Mouse (Mus musculus): ENCODE results near the gene Jchain.
A peak's percentile ranks its signal among the peaks of the same experiment; 100 is the strongest.
"Not testable (repeated sequence)": the region's sequence is repeated elsewhere in the genome, so short reads cannot be mapped to it uniquely, and the experiment has no call there.

Gene Jchain

DNA sequence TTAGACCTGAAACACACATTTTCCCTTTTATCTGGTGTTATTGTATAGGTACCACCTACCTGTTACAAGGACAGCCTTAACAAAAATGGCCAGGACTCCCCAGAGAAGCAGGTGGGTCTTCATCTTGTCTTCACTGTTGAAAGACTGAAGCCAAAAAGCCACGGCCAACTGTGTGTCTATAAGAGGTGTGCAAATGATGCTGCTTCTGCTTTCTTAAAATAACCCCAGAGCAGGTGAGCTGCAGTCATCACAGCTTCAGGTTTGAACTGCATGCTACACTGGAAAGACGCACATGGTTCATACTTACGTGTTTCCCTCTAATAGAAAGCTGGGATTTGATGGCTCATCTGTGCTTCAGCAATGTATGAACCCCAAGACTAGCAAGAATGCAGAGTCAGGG is at the start of gene Jchain:
Gene Jchain, minus strand, starts transcription at position 235 of the 400 bp plus-strand sequence.
- no peak for DNase-seq (ENCODE audit: low read depth, low spot score)

DNA sequence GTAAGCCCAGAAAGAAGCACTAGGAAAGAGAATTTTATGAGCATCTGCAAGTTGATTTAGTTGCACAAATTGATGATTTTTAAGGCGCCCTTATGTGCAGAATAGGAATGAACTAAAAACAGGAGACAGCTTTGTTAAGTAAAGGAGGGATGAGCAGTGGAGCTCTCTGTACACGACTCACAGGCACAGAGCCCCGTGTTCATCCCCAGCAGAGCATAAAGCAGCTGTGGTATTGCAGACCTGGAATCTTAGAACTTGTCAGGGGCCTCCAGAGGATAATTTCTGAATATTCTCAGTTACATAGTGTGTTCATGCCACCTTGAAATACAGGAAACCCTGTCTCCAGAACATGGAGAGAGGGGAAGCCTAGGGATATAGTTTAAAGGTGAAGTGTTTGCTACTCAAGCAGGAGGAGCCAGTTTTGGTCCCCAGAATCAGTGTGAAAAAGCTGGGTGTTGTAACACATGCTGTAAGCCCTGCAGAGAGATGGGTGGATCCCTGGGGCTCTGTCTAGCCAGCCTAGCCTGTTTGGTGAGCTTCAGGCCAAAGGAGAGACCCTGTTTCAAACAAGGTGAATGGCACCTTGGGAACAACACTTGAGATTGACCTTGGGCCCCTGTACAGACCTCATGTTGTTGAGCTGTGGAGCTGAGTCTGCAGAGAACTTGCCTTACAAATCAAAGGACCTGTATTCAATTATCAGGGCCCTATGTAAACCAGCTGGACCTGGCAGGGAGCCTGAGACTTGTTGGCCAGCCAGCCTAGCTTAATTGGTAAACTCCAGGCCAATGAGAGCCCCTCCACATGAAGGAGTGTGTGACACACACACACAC is 48.0 kb upstream of the Jchain start:
- no peak for DNase-seq (ENCODE audit: low read depth, low spot score)

DNA sequence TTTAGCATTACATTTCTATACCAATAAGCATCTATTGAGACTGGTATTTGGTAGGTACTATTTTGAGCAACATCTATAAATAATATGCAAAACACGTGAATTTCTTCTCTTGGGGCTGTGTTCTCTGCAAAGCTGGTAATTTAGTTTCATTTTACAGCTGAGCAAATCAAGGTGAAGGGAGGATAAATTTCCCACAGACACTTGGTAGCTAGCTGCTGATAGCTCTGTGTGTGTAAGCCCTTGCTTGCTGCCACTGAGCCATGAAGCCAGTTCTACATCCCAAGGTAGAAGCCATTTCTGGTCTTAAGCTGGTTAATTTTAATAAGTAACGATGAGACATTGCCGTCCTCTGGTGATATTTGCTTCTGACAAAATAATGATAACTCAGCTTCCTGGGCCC is 47.1 kb upstream of the Jchain start:
- DNase-seq (ENCODE audit: low read depth, low spot score), result no peak

DNA sequence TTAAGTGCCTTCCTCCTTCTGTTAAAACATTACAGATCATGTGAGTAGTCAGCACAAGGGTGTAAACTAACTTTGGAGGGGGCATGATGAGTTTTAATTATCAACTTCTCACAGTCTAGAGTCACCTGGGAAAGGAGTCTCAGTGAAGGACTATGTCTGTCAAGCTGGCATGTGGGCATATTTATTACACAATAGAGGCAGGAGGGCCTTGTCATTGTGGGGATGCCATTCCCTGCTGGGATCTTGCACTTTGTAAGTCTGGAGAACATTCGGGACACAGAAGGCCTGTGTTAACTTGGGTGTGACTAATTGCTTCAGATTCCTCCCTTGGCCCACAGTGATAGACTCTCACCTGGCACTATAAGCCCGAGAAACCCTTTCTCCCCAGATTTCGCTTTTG is 41.9 kb upstream of the Jchain start:
- DNase-seq (ENCODE audit: low read depth, low spot score), result no peak

DNA sequence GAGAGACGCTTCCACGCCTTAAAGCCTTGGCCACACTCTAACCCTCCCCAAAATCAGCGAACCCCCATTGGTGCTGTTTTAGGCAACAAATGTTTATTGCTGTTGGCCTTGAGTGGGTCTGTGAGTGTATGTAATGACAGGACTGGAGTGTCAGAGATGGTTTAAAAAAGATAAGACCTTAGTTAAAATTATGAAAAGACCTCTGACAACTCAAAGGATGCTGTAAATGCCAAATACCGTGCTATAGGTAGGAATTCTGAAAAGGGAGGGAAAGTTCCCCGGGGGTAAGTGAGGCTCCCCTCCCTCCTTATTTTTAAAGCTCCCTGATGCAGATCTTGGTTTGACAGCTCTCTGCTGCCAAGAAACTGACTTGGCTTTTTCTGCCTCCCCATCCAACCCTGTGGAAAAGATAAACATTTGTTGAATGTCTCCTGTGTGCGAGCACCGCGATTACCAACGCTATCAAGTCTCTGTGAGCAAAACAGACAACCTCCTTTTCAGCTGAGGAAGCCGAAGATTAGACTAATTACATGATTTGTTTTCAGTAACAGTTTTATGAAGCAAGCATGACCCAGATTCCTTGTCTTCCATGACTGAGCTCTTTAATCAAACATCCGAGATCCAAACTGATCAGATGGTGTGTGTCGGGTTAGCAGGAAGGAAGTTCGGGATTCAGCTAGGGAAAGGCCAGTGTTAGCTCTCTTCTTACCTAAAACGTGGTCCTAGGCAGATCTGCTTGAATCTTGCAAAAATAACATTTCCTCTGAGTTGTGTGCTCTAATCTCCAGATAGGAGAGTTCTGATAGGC is 38.5 kb upstream of the Jchain start:
- DNase-seq (ENCODE audit: low read depth, low spot score), result no peak

DNA sequence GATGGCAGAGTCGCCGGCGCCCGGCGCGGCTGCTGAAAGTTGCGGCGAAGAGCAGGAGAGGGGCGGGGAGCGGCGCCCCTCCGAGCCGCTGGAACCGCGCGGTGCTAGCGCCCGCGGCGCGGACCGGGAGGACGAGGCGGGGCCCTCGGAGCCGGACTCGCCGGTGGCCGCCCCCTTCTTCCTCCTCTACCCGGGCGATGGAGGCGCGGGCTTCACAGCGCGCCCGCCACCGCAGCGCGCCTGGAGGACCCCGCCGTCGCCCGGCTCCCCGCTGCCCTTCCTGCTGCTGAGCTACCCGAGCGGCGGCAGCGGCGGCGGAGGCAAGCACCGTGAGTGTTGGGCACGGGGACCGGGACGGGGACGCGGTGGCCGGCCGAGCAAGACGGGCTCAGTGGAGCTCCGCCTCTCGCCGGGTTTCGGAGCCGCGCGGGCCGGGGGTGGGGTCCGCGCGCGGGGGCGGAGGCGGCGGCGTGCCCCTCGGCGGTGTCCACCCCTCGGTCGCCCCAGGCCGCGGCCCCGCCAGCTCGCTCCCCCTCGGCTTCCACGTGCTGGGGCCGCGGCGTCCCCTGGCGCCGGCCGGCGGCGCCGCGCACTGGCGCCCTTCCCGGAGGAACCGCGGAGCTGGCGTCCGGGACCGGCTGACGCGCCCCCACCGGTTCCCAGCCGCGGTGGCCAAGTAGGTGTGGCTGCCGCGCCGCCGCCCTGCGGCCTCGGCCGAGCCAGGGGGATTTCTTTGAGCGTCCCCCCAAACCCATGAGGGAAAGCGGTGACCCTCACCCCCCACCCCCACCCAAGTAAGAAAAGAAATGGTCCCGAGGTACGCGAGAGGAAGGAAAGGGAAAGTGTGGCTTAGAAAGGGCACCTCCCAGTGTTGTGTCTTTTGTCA is 37.7 kb upstream of the Jchain start:
- DNase-seq (ENCODE audit: low read depth, low spot score), result peak; percentile 56

DNA sequence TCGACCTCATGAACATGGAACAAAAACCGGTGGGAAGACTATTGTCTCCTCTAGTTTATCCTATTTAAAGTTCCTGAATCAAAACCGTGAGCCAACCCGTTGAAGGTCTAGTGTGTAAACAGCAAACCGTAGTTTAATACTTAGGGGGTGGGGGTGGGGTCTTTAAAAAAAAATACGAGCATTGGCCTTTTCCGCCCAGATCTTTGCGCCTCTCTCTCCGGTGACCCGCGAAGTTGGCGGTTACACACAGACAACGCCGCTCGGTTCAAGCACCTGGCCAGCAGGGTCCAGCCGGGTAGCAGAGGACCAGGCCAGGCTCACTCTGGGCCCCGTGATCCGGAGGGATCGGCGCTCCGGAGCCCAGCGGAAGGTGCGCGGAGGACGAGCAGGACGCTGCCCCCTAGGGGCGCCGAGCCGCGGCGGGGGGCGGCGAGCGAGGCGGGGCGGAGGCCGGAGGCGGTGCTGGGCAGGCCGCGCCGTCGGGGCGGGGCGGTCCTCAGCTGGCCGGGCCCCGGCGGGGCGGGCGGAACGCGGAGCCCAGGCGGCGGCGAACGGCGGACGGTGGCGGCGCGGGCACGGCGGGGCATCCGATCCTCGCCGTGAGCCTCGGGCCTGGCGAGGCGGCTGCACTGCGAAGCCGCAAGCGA is 36.9 kb upstream of the Jchain start, which contains the start of gene Rufy3:
Gene Rufy3, plus strand, starts transcription at position 540 of the 647 bp plus-strand sequence.
- DNase-seq (ENCODE audit: low read depth, low spot score), result peak; percentile 85

DNA sequence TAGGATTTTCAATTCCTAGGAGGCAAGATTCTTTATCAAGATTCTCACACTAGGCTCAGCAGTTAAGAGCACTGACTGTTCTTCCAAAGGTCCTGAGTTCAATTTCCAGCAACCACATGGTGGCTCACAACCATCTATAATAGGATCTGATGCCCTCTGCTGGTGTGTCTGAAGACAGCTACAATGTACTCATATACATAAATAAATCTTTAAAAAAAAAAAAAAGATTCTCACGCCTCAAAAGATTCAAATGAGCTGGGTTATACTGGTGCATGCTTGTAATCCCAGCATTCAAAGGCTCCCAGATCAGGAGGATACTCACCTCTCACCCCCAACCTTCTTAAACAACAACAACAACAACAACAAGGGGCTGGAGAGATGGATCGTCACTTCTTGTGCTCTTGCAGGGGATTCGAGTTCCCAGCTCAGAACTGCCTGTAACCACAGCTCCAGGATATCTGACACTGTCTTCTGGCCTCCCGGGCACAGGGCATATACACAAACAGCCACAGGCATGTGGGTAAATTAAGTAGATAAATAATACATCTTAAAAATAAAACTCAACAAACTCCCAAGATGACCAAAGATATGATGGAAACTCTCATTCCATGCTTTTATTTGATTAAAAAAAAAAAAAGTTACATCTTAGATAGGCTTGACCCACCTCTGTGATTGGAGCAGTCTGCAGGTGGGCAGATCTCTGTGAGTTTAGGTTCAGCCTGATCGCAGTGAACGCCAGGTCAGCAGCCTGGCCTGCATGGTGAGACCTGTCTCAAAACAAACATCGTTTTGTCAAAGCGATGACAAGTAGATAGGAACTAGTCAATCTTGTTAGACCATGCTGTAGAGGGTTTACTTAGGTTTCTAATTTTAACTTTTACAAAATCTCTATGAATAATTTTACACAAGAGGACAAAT is 35.4 kb upstream of the Jchain start:
- no peak for DNase-seq (ENCODE audit: low read depth, low spot score)

DNA sequence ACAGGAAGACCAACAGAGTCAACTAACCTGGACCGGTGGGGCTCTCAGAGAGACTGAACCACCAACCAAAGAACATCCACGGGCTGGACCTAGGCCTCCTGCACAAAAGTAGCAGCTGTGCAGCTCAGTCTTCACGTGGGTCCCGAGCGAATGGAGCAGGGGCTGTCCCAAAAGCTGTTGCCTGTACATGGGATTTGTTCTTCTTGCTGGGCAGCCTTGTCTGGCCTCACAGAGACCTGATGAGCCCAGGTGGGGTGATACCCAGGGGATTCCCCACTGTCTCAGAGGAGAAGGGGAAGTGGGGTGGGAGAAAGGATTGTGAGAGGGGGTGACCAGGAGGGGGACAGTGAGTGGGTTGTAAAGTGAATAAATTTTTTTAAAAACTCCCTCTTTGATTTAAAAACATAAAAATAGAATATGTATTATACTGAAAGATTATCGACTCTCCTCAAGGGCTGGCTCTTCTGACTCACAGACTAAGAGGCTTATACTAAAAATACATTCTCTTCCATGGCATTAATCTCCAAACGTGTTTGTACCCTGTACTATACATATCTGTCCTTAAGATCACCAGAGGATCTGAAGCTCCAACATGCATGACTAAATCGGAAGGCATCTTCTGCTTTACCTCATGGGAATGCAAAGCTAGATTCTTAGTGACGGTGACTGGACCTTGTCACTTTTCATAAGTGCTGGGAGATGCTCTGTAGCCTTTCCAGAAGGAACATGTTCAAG is 33.6 kb upstream of the Jchain start:
- no peak for DNase-seq (ENCODE audit: low read depth, low spot score)

DNA sequence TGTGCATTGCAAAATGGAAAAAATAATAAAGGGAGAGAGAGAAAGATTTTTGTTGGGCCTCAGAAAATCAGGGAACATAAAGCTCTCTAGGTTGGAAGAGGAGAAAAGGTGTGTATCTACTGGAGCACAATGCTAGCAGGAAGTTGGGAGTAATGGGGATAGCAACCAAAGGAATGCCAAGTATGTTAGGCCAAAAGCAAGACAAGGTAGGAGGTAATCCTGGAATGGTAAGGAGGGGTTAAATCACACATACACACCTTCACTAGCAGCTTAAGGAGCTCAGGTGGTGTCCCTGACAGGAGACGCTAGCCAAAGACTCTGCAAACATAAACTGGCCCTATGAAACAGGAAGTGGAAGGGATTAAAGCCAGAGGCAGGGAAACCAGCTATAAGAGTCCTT is 31.3 kb upstream of the Jchain start:
- DNase-seq (ENCODE audit: low read depth, low spot score), result no peak

DNA sequence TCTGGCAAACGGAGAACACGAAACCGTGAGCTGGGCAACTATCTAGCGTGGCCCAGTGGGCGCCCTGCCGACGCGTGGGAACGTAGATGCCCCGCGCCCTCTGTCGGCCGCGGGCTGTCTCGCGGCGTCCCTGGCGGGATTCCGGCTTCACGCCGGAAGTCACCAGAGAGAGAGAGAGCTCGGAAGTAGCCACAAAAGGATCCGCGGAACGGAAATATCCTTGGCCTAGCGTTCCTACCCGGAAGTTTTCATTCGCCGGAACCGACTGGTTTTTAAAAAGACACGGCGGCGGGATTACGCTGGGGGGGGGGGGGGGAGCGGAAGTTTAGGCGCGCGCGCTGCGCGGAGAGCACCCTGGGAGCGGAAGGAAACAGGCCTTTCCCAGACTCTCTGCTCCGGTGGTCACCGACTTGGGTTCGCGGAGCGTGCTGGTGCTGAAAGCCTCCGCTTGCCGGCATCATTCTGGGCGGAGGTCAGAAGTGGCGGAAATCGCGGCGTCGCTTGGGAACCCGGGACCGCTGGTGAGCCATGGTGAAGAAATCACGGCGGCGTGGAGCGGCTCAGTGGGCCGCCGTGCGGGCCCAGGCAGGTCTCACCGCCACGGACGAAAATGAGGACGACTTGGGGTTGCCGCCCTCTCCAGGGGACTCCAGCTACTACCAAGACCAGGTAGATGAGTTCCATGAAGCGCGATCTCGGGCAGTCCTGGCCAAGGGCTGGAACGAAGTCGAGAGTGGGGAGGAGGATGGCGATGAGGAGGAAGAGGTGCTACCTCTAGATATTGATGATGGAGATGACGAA is 26.6 kb upstream of the Jchain start, which contains the start of gene Utp3:
Gene Utp3, plus strand, starts transcription at position 377 of the 801 bp plus-strand sequence.
- DNase-seq (ENCODE audit: low read depth, low spot score), result peak; percentile 98

DNA sequence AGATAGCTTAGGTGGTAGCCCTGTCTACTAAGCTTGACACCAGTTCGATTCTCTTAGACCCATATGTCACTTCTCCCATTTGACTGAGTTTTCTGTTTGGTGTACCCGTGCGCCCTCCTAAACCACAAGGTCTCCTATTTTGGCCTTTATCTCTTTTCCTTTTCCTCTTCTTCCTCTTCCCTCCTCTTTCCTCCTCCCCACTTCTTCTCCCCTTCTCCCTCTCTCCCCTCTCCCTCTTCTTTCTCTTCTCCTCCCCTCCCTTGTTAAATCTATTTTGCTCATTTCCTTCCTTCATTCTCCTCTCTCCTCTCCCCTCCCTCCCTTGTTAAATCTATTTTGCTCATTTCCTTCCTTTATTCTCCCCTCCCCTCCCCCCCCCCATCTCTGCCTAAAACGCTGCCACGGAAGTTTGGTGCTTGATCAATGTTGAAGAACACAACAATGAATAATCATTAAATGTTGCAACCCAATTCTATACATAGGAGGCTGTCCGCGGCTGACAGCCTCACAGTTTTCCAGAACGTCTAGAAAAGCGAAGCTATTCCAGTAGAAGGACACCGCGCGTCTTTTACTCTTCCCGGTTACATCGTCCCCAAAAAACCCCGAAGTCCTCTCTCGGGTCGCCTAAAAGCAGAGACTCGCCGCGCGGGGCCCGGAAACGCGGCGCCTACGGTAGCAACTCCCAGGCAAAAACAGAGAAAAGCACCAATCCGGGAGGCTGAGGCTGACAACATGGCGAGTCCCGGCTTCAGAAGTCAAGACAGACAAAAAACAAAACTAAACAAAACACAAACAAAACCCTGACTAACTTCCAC is 25.8 kb upstream of the Jchain start:
- peak; percentile 40 for DNase-seq (ENCODE audit: low read depth, low spot score)

DNA sequence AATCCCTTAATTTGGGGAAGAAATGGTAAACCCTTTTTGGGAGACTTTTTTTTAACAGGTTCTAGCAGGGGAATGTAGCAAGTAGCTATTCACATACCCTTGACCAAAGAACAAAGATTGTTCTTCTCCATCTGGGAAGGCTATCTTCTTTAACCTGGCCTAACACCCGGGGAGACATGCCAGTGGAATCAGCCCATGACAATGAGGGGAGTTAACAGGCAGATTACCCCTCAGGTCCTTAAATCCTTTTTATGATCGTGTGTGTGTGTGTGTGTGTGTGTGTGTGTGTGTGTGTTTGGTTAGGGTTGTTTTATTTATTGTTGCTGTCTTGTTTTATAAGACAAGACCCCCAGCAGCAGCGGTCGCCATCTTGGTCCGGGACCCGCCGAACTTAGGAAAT is 17.8 kb upstream of the Jchain start:
- DNase-seq (ENCODE audit: low read depth, low spot score), result no peak

DNA sequence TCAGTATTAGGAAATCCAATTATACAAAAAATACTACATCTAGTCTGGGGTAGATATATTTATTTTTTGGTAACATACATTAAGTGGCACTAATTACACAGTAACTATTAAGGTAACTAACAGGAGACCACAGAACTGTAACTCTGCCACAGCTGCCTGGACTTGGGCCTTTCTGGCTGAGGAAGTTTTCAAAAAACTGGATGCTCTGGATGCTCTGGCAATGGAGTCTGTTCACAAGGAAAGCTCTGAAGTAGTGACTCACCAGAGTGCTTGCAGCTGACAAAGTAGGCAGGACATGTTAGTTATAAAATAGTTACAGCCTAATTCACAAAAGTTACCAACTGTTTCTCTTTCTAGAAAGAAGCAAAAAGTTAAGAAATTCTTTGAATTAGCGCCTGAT is 16.7 kb upstream of the Jchain start:
- DNase-seq (ENCODE audit: low read depth, low spot score), result not testable (repeated sequence)

DNA sequence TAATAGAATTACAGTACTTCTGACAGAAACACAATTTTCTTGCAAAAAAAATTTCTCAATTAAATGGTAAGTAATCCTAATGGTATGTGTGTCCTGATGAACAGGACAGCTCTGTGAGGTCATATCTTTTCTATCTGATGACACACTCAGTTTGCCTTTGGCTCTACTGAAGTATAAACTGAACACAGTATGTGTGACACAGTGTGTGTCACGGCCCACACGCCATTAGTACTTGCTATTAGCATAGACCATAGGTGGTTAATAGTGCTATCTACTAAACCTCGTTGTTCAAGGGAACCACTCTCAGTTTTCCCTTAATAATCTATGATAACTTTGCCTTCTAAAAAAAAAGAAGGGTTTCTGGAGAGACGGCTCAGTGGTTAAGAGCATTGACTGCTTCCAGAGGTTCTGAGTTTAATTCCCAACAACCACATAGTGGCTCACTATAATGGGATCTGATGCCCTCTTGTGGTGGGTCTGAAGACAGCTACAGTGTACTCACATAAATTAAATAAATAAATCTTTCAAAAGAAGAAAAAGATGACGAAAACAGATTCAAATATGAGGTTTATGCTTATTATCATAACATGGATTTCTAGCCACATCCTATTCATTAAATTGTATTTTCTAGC is 15.1 kb upstream of the Jchain start:
- DNase-seq (ENCODE audit: low read depth, low spot score), result peak; percentile 67

DNA sequence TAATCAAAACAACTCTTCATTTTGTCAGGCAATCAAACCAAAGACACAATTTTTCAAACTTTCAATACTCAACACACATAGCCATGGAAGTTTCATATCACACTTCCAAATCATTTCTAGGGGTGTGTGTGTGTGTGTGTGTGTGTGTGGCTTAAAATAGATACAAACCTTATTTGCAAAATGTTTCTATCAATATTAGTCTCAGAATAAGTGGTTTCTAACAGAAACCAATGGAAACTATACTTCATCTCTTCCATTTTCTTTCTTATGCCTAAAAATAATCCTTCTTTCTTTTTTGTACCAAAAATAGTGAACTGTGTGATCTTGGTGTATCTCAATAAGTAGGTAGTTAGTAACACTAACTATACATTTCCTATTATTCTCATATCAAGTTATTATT is 13.2 kb upstream of the Jchain start:
- no peak for DNase-seq (ENCODE audit: low read depth, low spot score)

DNA sequence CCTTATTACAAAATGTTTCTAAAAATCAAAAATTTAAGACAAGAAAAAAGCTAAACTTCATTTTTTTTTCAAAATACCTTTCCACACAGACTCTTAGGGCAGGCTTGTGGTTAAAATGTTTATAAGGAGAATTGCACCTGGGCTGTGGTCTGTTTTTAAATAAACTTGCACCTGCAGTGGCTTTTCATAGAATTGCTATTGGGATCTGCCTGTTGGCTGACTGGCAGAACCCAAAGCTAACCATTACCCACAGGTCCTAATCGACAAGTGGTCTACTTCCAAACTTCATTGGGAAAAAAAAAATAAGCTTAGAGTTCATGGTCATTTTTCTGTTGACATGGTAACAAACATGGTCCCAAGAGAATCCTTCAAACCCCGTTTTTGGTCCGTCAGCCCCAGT is 7.0 kb upstream of the Jchain start:
- DNase-seq (ENCODE audit: low read depth, low spot score), result no peak

Measured in CD4-positive, CD25-positive, alpha-beta regulatory T cell, adult 2 months (primary cell).